ENCODE assay signal across 10 mouse cellular contexts in genomic region chr1:131335604-131336003, GRCm38 (mm10). TPM values are rescaled to one million over a fixed set of nuclear protein-coding genes. Genes with fewer than 3 reads are reported as not detected.
DNase-seq lines count a peak whose midpoint lies in the region; ATAC-seq and TF ChIP-seq lines count a peak whose summit lies in the region.
"Had no signal": no experiment of that assay in that cellular context is flagged by ENCODE, and none has a peak within 500 bp of the region (broad histone marks: within the 10 kb centered on the region; RNA-seq: fewer than 3 reads in every experiment).

No protein-coding gene starts in this region.

- no peaks in the 10 kb centered on the region for H3K79me2 ChIP-seq in CH12.LX (replicated peaks; ENCODE audit: control insufficient read depth, extremely low read depth, insufficient read depth, poor library complexity, severe bottlenecking)

- TF ChIP-seq CTCF in CH12.LX (conservative IDR thresholded peaks at IDR 0.05 in 1 of 2, IDR thresholded peaks at IDR 0.05 in 1 of 2; ENCODE audit: low read depth in 2 of 2, low read length in 2 of 2): no peak

- dilution Hi-C loops in CH12.LX (cut with MboI; ENCODE audit: extremely low pct_ligation_motif_present, extremely low pct_unique_long_range_greater_than_20kb, low sequenced_read_pairs): no loop called here

- no peak for TF ChIP-seq RAD21 in CH12.LX (IDR thresholded peaks at IDR 0.05; ENCODE audit: low read depth, low read length)

- H3K27me3 ChIP-seq in CH12.LX (replicated peaks): no peaks in the 10 kb centered on the region
- H3K27me3 ChIP-seq in hindbrain, embryonic 14.5 days (ENCODE audit: control insufficient read depth, insufficient read depth, low read length): no peaks in the 10 kb centered on the region
- H3K27me3 ChIP-seq: liver, embryonic 12.5 days had no signal

- no peaks in the 10 kb centered on the region for H3K9me3 ChIP-seq in CH12.LX (replicated peaks; ENCODE audit: low read length)
- no peaks in the 10 kb centered on the region for H3K9me3 ChIP-seq in hindbrain, embryonic 14.5 days (ENCODE audit: control insufficient read depth, low read length)
- H3K9me3 ChIP-seq: G1E; liver, embryonic 12.5 days had no signal

- peak; percentile 18 to 21 for DNase-seq in heart, postnatal 14 days
- no peak for DNase-seq in heart, adult 8-10 months (ENCODE audit: low spot score)
- no peak for DNase-seq in CH12.LX (ENCODE audit: extremely low read depth)
- peak; percentile 55 for DNase-seq in adrenal gland, postnatal 10 days
- peak; percentile 51 for DNase-seq in hindbrain, embryonic 14.5 days (ENCODE audit: low spot score)
- no peak for DNase-seq in urinary bladder, adult 18-20 months (ENCODE audit: low spot score in 2 of 2)
- no peak for DNase-seq in thymus, postnatal 10 days (ENCODE audit: low spot score in 2 of 2)

- no peak overlapping the region for H3K4me2 ChIP-seq in CH12.LX (ENCODE audit: insufficient read depth, low read depth, poor library complexity, severe bottlenecking)
- H3K4me2 ChIP-seq in hindbrain, embryonic 14.5 days (replicated peaks): no peak overlapping the region
- H3K4me2 ChIP-seq: liver, embryonic 12.5 days had no signal

- no peak for TF ChIP-seq EP300 in CH12.LX (IDR thresholded peaks at IDR 0.05; ENCODE audit: low read length)

- TF ChIP-seq POLR2A in CH12.LX (IDR thresholded peaks at IDR 0.05; ENCODE audit: low read depth, low read length): no peak

- in situ Hi-C loops in CH12.LX (cut with MboI; ENCODE audit: low pct_ligation_motif_present, low pct_unique_long_range_greater_than_20kb, low sequenced_read_pairs): no loop called here

- intact Hi-C loops in heart, postnatal 14 days (cut with DNase I): no loop called here

- peaks cover 18 to 54% of the 10 kb centered on the region in 2 experiments for H3K36me3 ChIP-seq in CH12.LX (replicated peaks in 1 of 2; ENCODE audit: control insufficient read depth in 1 of 2, insufficient read depth in 1 of 2, low read length in 1 of 2)
- peaks cover 40% of the 10 kb centered on the region for H3K36me3 ChIP-seq in hindbrain, embryonic 14.5 days (replicated peaks; ENCODE audit: control insufficient read depth, insufficient read depth)

- H3K4me1 ChIP-seq in CH12.LX (ENCODE audit: control insufficient read depth in 1 of 2, insufficient read depth in 2 of 2): peaks cover 19 to 65% of the 10 kb centered on the region in 2 experiments; a peak in 3 of 4 replicates
- no peaks in the 10 kb centered on the region for H3K4me1 ChIP-seq in hindbrain, embryonic 14.5 days (replicated peaks; ENCODE audit: control insufficient read depth, insufficient read depth, low read length)
- H3K4me1 ChIP-seq: liver, embryonic 12.5 days had no signal

- no peak overlapping the region for H3K4me3 ChIP-seq in CH12.LX (replicated peaks in 1 of 3; ENCODE audit: low read depth in 2 of 3, low read length in 2 of 3, poor library complexity in 1 of 3)
- no peak overlapping the region for H3K4me3 ChIP-seq in hindbrain, embryonic 14.5 days (replicated peaks; ENCODE audit: low read length)
- H3K4me3 ChIP-seq: liver, embryonic 12.5 days had no signal

- H3K9ac ChIP-seq in CH12.LX (ENCODE audit: insufficient read depth, low read depth): no peak overlapping the region
- H3K9ac ChIP-seq in hindbrain, embryonic 14.5 days: no peak overlapping the region
- H3K9ac ChIP-seq: liver, embryonic 12.5 days had no signal

- 45% methylated on average over 3 of the region's 3 CpGs for WGBS in hindbrain, embryonic 14.5 days

- ATAC-seq in hindbrain, embryonic 14.5 days (ENCODE audit: low FRiP score): no peak; the same call in 1 of the 2 replicates
- no peak for ATAC-seq in erythroblast, adult 5-6 weeks (replicated peaks; ENCODE audit: low FRiP score, poor library complexity, severe bottlenecking)
- ATAC-seq: liver, embryonic 12.5 days had no signal

- H3K27ac ChIP-seq in CH12.LX (ENCODE audit: insufficient read depth, low read depth): peak overlapping the region; percentile 21; the same call in 1 of the 2 replicates
- H3K27ac ChIP-seq in hindbrain, embryonic 14.5 days: no peak overlapping the region
- H3K27ac ChIP-seq: liver, embryonic 12.5 days had no signal

TF ChIP-seq in CH12.LX, 34 proteins besides CTCF, POLR2A, EP300 and RAD21:
- TF ChIP-seq JUN (IDR thresholded peaks at IDR 0.05; ENCODE audit: insufficient read depth, low read depth, low read length) (no peak), HCFC1 (IDR thresholded peaks at IDR 0.05; ENCODE audit: low read depth, low read length) (no peak), TBP (conservative IDR thresholded peaks at IDR 0.05; ENCODE audit: low read depth, low read length) (no peak), ZKSCAN1 (IDR thresholded peaks at IDR 0.05; ENCODE audit: borderline replicate concordance, low read depth, low read length) (no peak), POLR2AphosphoS2 (IDR thresholded peaks at IDR 0.05; ENCODE audit: low read depth, low read length) (no peak), MAZ (IDR thresholded peaks at IDR 0.05; ENCODE audit: low read depth, low read length) (no peak), TCF12 (IDR thresholded peaks at IDR 0.05; ENCODE audit: low read depth, low read length) (no peak), MEF2A (IDR thresholded peaks at IDR 0.05; ENCODE audit: borderline replicate concordance, low read depth, low read length) (no peak), CHD1 (IDR thresholded peaks at IDR 0.05; ENCODE audit: low read depth, low read length) (no peak), ZMIZ1 (IDR thresholded peaks at IDR 0.05; ENCODE audit: low read depth, low read length) (no peak), NRF1 (IDR thresholded peaks at IDR 0.05; ENCODE audit: low read depth, low read length) (no peak), RCOR1 (conservative IDR thresholded peaks at IDR 0.05; ENCODE audit: low read depth, low read length) (no peak), MAX (IDR thresholded peaks at IDR 0.05; ENCODE audit: low read length) (no peak), MXI1 (IDR thresholded peaks at IDR 0.05; ENCODE audit: low read depth, low read length) (no peak), PAX5 (IDR thresholded peaks at IDR 0.05; ENCODE audit: low read length) (no peak), ZC3H11A (IDR thresholded peaks at IDR 0.05; ENCODE audit: low read depth, low read length) (no peak), UBTF (IDR thresholded peaks at IDR 0.05; ENCODE audit: low read depth, low read length) (no peak), E2F4 (IDR thresholded peaks at IDR 0.05; ENCODE audit: insufficient replicate concordance, low read depth, low read length) (no peak), MAFK (IDR thresholded peaks at IDR 0.05; ENCODE audit: insufficient replicate concordance, low read length) (no peak), BHLHE40 (IDR thresholded peaks at IDR 0.05; ENCODE audit: low read depth, low read length) (no peak)

RNA-seq across cellular contexts. Expression of gene Ikbke, which starts 56.2 kb away (rescaled TPM):
- 1 to 10 TPM; 2.2 to 3.0 TPM for total RNA-seq in heart, postnatal 14 days (2021)
- 1 to 10 TPM in 3 of 4 experiments, under 1 TPM in 1; 0.95 to 1.4 (median 1.1) TPM for total RNA-seq in heart, adult 8-10 months (2022)
- 31.6 and 43.8 TPM in 2 replicates for total RNA-seq in CH12.LX (2012; rRNA removed)
- total RNA-seq in CH12.LX (2014; rRNA removed): 11.6 and 14.0 TPM in 2 replicates
- polyA plus RNA-seq in CH12.LX (2012; ENCODE audit: insufficient read length, low read depth): 29.5 and 33.1 TPM in 2 replicates
- 10 to 100 TPM in 1 of 2 experiments, 1 to 10 TPM in 1; 6.9 to 12.0 TPM for total RNA-seq in adrenal gland, postnatal 10 days (2021)
- polyA plus RNA-seq in hindbrain, embryonic 14.5 days (2014; fragmentation: Nextera tagmentation; extraction: Ambion mirVana): 0.81 and 1.4 TPM in 2 replicates
- total RNA-seq in erythroblast, adult 5-6 weeks (2015; ENCODE audit: low replicate concordance): 6.3 and 6.5 TPM in 2 replicates
- total RNA-seq in erythroblast, adult 5-6 weeks (2017; ENCODE audit: low replicate concordance): 5.2 and 7.0 TPM in 2 replicates

Comparison
In these comparisons a context has a peak if more than half of its experiments do, and no peak if none do; other contexts are left out.
1. DNase-seq: peak in heart, postnatal 14 days (2 of 2), adrenal gland, postnatal 10 days (single experiment) and hindbrain, embryonic 14.5 days (single experiment); none in heart, adult 8-10 months (single experiment), CH12.LX (single experiment), urinary bladder, adult 18-20 months (0 of 2) and thymus, postnatal 10 days (0 of 2).